Mouse (Mus musculus): ENCODE data around the gene Selenon. TPM values are rescaled to one million over a fixed set of nuclear protein-coding genes. Genes with fewer than 3 reads are reported as not detected.

Selenon gene
- polyA plus RNA-seq, 1 experiment from 2014 or later, result 9.7 TPM

- Histone ChIP-seq H3K9ac (ENCODE audit: low read length) (peak overlapping the region; percentile 24; the same call in 1 of the 2 replicates), H3K9me3 (ENCODE audit: control insufficient read depth, low read length) (no peaks in the 10 kb centered on the region), H3K36me3 (ENCODE audit: control insufficient read depth, insufficient read depth, low read length) (no peaks in the 10 kb centered on the region), H3K4me1 (replicated peaks; ENCODE audit: control insufficient read depth, insufficient read depth, low read length) (peaks cover 7% of the 10 kb centered on the region; the same call in 1 of the 2 replicates), H3K27ac (ENCODE audit: low read length) (peak overlapping the region; percentile 46; the same call in 1 of the 2 replicates), H3K4me2 (ENCODE audit: low read depth, low read length) (no peak overlapping the region), H3K27me3 (ENCODE audit: control insufficient read depth, insufficient read depth, low read depth, low read length) (no peaks in the 10 kb centered on the region), H3K4me3 (ENCODE audit: low read length) (no peak overlapping the region)
- ATAC-seq (ENCODE audit: low read depth), result no peak
- WGBS, result 15% methylated on average over 16 of the region's 16 CpGs
These were observed 5.8 kb upstream of the Selenon start for GRCm38 (mm10) chr4:134557626-134558249.

DNA sequence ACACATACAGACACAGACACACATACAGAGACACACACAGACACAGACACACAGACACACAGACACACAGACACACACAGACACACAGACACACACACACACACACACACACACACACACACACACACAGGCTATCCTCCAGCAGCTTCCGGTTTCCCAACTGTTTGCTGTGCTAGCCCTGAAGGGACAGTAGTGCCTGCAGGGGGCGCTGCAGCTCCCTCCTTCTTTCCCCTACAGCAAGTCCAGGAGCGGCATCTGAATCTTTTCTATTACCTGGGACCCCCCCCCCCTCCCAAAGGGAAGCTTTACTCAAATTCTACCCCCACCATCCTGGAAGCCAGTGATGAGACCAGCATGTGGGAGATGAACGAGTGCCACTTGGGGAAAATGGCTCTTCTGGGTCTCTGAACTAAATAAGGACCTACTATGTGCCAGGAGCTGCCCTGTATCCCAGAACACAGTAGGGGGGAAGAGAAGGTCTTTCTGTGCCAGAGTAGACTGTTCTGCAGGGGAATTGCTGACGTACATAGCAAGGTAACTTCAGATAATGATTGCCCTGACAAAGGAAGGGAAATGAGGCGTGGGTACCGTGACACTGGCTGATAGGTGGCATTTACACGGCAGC, 4.1 kb upstream of the Selenon start:
- H3K27me3 ChIP-seq (ENCODE audit: control insufficient read depth, insufficient read depth, low read depth, low read length), result no peaks in the 10 kb centered on the region
- 64% methylated on average over 8 of the region's 8 CpGs for WGBS
- H3K9me3 ChIP-seq (ENCODE audit: control insufficient read depth, low read length), result no peaks in the 10 kb centered on the region
- no peaks in the 10 kb centered on the region for H3K36me3 ChIP-seq (ENCODE audit: control insufficient read depth, insufficient read depth, low read length)
- H3K9ac ChIP-seq (ENCODE audit: low read length), result no peak overlapping the region
- H3K27ac ChIP-seq (ENCODE audit: low read length), result no peak overlapping the region
- no peak for ATAC-seq (ENCODE audit: low read depth)
- peaks cover 15% of the 10 kb centered on the region for H3K4me1 ChIP-seq (replicated peaks; ENCODE audit: control insufficient read depth, insufficient read depth, low read length)
- no peak overlapping the region for H3K4me2 ChIP-seq (ENCODE audit: low read depth, low read length)
- H3K4me3 ChIP-seq (ENCODE audit: low read length), result no peak overlapping the region

GRCm38 (mm10) chr4:134553631-134554030, 1.7 kb upstream of the Selenon start:
- Histone ChIP-seq H3K4me1 (replicated peaks; ENCODE audit: control insufficient read depth, insufficient read depth, low read length) (peaks cover 20% of the 10 kb centered on the region), H3K27me3 (ENCODE audit: control insufficient read depth, insufficient read depth, low read depth, low read length) (no peaks in the 10 kb centered on the region), H3K4me2 (ENCODE audit: low read depth, low read length) (no peak overlapping the region), H3K9me3 (ENCODE audit: control insufficient read depth, low read length) (peaks cover 7% of the 10 kb centered on the region), H3K4me3 (ENCODE audit: low read length) (no peak overlapping the region), H3K36me3 (ENCODE audit: control insufficient read depth, insufficient read depth, low read length) (peaks cover 8% of the 10 kb centered on the region), H3K9ac (ENCODE audit: low read length) (no peak overlapping the region), H3K27ac (ENCODE audit: low read length) (no peak overlapping the region)
- WGBS, result 79% methylated on average over 1 of the region's 1 CpGs
- ATAC-seq (ENCODE audit: low read depth), result no peak

GRCm38 (mm10) chr4:134549899-134550298, 2.1 kb downstream of the Selenon start:
- Histone ChIP-seq H3K27me3 (ENCODE audit: control insufficient read depth, insufficient read depth, low read depth, low read length) (no peaks in the 10 kb centered on the region), H3K9me3 (ENCODE audit: control insufficient read depth, low read length) (peaks cover 7% of the 10 kb centered on the region), H3K4me2 (ENCODE audit: low read depth, low read length) (no peak overlapping the region), H3K4me3 (ENCODE audit: low read length) (no peak overlapping the region), H3K4me1 (replicated peaks; ENCODE audit: control insufficient read depth, insufficient read depth, low read length) (peaks cover 30% of the 10 kb centered on the region), H3K27ac (ENCODE audit: low read length) (no peak overlapping the region), H3K9ac (ENCODE audit: low read length) (no peak overlapping the region), H3K36me3 (ENCODE audit: control insufficient read depth, insufficient read depth, low read length) (peaks cover 17% of the 10 kb centered on the region)
- ATAC-seq (ENCODE audit: low read depth), result no peak
- WGBS, result 95% methylated on average over 8 of the region's 8 CpGs

DNA sequence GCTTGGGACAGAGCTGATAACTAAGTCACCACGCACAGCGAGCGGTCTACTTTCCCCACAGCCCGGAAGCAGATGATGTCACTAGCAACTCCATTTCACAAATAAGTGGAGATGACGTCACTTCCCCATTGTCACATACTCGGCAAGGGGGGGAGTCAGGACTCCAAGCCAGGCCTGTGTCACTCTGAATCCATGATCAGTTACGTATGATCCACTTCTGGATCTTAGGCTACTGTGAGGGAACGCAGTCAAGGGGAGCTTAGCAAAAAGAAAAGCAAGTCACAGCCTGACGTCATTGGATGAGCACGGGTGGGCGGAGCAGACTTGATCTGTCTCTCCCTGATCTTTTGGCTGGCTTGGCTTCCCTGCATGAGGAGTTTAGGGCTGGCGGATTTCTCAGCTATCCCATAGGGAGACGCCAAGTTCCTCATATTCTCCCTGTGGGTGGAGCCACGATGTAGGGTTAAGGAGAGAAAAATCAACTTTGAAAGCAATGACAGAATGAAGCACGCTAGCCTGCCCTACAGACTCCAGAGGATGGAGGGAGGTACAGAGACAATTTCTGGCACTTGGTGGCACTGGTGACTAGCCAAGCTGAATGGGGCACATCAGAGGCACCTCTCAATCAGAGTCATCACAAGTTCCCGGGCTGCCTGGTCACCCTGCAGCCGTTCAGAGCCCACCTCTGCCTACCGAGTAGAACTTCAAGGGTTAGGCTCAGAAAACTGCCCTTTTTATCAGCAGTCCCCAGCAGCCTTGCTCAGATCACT, 3.6 kb downstream of the Selenon start:
- Histone ChIP-seq H3K9ac (ENCODE audit: low read length) (no peak overlapping the region; the same call in 1 of the 2 replicates), H3K4me3 (ENCODE audit: low read length) (no peak overlapping the region), H3K9me3 (ENCODE audit: control insufficient read depth, low read length) (peaks cover 7% of the 10 kb centered on the region), H3K27me3 (ENCODE audit: control insufficient read depth, insufficient read depth, low read depth, low read length) (no peaks in the 10 kb centered on the region), H3K36me3 (ENCODE audit: control insufficient read depth, insufficient read depth, low read length) (peaks cover 24% of the 10 kb centered on the region), H3K4me2 (ENCODE audit: low read depth, low read length) (no peak overlapping the region), H3K27ac (ENCODE audit: low read length) (no peak overlapping the region), H3K4me1 (replicated peaks; ENCODE audit: control insufficient read depth, insufficient read depth, low read length) (peaks cover 30% of the 10 kb centered on the region)
- ATAC-seq (ENCODE audit: low read depth), result no peak
- WGBS, result 57% methylated on average over 18 of the region's 18 CpGs

GRCm38 (mm10) chr4:134546814-134547705, 4.9 kb downstream of the Selenon start:
- Histone ChIP-seq H3K9ac (ENCODE audit: low read length) (peak overlapping the region; percentile 52), H3K36me3 (ENCODE audit: control insufficient read depth, insufficient read depth, low read length) (peaks cover 29% of the 10 kb centered on the region), H3K27ac (ENCODE audit: low read length) (peak overlapping the region; percentile 69), H3K4me1 (replicated peaks; ENCODE audit: control insufficient read depth, insufficient read depth, low read length) (peaks cover 26% of the 10 kb centered on the region), H3K9me3 (ENCODE audit: control insufficient read depth, low read length) (peaks cover 7% of the 10 kb centered on the region), H3K4me2 (ENCODE audit: low read depth, low read length) (no peak overlapping the region), H3K27me3 (ENCODE audit: control insufficient read depth, insufficient read depth, low read depth, low read length) (no peaks in the 10 kb centered on the region), H3K4me3 (ENCODE audit: low read length) (no peak overlapping the region)
- 0 out of 2 replicates have a peak, but pooled peaks have one; percentile 11 for ATAC-seq (ENCODE audit: low read depth)
- WGBS, result 55% methylated on average over 9 of the region's 9 CpGs

DNA sequence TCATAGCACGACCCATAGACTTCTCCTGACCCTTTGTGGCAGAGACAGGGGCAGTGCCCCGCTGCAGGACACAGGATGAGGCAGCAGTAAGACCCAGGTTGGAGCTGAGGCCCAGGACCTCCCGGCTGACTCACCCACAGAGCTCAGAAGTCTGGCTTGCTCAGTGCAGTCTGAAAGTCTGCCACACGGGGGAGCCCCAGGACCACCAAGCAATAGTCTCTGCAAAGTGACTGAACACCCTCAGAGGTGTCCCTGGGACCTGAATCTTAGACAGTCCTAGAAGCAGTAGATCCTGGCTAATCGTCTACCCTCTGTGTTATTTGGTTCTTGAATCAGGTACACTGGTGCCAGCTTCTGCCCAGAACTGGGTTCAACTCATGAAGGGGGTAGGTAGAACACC, 8.7 kb downstream of the Selenon start:
- WGBS, result 1% methylated on average over 5 of the region's 5 CpGs
- peaks cover 27% of the 10 kb centered on the region for H3K36me3 ChIP-seq (ENCODE audit: control insufficient read depth, insufficient read depth, low read length)

DNA sequence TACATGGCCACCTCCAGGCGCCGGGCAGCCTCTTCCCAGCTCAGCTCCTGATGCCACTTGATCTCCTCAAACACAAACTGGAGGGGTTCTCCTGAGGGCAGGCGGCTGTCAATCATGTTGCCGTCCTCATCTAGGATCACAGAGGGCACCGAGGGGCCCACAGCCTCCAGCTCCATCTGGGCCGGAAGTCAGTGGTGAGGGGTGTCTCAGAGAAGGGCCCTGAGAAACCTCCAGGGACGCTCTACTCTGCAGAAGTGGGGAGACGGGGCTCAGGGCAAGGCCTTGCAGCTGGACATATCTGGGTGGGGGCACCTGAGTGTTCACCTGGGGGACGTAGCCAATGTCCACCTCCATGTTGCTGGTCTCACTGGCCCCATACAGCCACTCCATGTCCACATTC, 9.2 kb downstream of the Selenon start:
- WGBS, result 85% methylated on average over 9 of the region's 9 CpGs
- Histone ChIP-seq H3K4me1 (replicated peaks; ENCODE audit: control insufficient read depth, insufficient read depth, low read length) (peaks cover 8% of the 10 kb centered on the region), H3K9ac (ENCODE audit: low read length) (no peak overlapping the region), H3K4me3 (ENCODE audit: low read length) (no peak overlapping the region), H3K4me2 (ENCODE audit: low read depth, low read length) (no peak overlapping the region), H3K36me3 (ENCODE audit: control insufficient read depth, insufficient read depth, low read length) (peaks cover 26% of the 10 kb centered on the region), H3K27ac (ENCODE audit: low read length) (no peak overlapping the region), H3K27me3 (ENCODE audit: control insufficient read depth, insufficient read depth, low read depth, low read length) (no peaks in the 10 kb centered on the region), H3K9me3 (ENCODE audit: control insufficient read depth, low read length) (no peaks in the 10 kb centered on the region)
- ATAC-seq (ENCODE audit: low read depth), result no peak

More for the DNA sequence above, 8.7 kb downstream of the Selenon start:
- no peak overlapping the region for H3K27ac ChIP-seq (ENCODE audit: low read length)
- H3K4me3 ChIP-seq (ENCODE audit: low read length), result no peak overlapping the region
- ATAC-seq (ENCODE audit: low read depth), result peak; percentile 71
- H3K9ac ChIP-seq (ENCODE audit: low read length), result no peak overlapping the region
- H3K27me3 ChIP-seq (ENCODE audit: control insufficient read depth, insufficient read depth, low read depth, low read length), result no peaks in the 10 kb centered on the region
- H3K9me3 ChIP-seq (ENCODE audit: control insufficient read depth, low read length), result no peaks in the 10 kb centered on the region
- peaks cover 12% of the 10 kb centered on the region for H3K4me1 ChIP-seq (replicated peaks; ENCODE audit: control insufficient read depth, insufficient read depth, low read length)
- H3K4me2 ChIP-seq (ENCODE audit: low read depth, low read length), result no peak overlapping the region
